Mouse (Mus musculus): ENCODE data around the gene Ap2a2.
"Not testable (repeated sequence)": the region's sequence is repeated elsewhere in the genome, so short reads cannot be mapped to it uniquely, and the experiment has no call there.

Gene Ap2a2

GRCm38 (mm10) chr7:141661481-141661880 lies 99.5 kb downstream of the Ap2a2 start:
- no peak for DNase-seq (ENCODE audit: low spot score in 2 of 2)

GRCm38 (mm10) chr7:141662223-141662622 lies 100.2 kb downstream of the Ap2a2 start:
- DNase-seq (ENCODE audit: low spot score in 2 of 2): no peak

DNA sequence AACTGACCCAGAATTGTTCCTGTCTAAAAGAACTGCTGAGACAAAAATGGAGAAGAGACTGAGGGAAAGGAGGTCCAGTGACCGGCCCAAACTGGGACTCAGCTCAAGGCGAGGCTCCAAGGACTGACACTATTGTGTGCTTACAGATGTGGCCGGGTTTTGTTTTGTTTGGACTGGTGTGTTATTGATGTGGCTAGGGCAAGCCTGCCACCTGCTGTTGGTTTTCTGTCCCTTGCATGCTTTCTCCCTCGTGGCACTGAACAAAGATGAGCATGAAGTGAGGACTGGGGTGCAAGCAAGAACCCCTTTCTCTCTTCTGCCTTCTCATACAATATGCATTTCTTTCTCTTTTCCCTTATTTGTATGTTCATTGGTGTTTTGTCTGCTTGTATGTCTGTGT lies 104.2 kb downstream of the Ap2a2 start:
- no peak for DNase-seq (ENCODE audit: low spot score in 2 of 2)

DNA sequence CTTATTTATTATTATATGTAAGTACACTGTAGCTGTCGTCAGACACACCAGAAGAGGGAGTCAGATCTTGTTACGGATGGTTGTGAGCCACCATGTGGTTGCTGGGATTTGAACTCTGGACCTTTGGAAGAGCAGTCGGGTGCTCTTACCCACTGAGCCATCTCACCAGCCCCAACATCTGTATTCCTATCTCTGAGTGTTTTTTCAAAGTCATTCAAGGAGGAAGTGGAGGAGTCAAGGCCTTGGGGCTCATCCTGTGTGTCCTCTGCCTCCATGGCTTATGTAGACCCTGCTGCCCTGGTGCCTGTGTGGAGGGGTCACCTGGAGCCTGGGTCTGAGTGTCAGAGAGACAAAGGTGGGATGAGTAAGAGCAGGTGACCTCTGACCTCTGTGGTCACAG lies 107.1 kb downstream of the Ap2a2 start:
- DNase-seq (ENCODE audit: low spot score in 2 of 2): not testable (repeated sequence)

GRCm38 (mm10) chr7:141670999-141671398 lies 109.0 kb downstream of the Ap2a2 start:
- no peak for DNase-seq (ENCODE audit: low spot score in 2 of 2)

DNA sequence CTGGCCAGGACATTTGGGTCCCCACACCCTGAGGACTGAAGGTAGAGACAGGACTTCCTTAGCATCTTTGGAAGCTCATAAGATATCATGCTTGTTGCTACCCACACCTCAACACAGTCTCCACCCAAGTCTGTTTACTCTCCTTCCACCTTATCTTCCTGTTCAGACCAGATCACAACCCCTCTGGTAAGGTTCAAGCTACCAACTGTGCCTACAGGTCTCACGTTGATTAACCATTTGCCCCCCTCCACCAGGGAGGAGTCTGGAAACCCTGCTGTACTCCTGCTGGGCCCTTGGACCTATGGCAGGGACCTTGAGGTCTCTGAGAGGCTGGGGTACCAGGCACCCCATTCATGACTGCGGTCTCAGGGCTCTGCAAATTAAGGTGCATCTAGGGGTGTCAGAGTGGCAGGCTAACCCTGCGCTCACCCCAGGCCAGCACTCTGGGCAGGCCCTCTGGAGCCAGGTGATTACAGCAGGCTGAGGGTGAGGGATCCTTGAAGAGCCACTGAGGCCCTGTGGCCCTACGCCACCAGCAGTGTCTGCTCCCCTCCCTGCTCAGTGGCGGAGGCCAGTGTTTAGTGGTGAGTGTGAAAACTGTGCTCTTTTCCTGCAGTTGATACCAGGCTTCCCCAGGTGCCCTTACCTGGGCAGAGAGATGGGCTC lies 109.8 kb downstream of the Ap2a2 start:
- no peak for DNase-seq (ENCODE audit: low spot score in 2 of 2)

DNA sequence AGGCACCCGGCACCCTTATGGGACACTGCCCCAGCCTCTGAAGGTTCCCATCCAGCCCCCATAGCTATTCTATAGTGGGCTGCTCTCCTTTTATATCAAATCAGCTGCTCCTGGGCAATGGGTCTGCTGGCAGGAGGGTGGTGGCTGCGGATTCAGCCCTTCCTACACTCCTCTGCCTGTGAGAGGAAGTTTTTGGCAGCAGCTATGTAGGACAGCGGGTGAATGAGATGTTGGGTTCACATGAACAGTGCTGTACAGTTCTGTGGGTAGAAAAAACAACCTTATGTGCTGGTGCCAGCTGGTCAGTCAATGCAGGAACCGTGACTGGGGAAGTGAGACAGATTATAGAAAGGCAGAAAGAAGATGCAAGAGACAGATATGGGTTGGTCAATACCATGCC lies 116.9 kb downstream of the Ap2a2 start:
- DNase-seq (ENCODE audit: low spot score in 2 of 2): no peak
